Mouse (Mus musculus): ENCODE data around the gene 2010111I01Rik.

DNA sequence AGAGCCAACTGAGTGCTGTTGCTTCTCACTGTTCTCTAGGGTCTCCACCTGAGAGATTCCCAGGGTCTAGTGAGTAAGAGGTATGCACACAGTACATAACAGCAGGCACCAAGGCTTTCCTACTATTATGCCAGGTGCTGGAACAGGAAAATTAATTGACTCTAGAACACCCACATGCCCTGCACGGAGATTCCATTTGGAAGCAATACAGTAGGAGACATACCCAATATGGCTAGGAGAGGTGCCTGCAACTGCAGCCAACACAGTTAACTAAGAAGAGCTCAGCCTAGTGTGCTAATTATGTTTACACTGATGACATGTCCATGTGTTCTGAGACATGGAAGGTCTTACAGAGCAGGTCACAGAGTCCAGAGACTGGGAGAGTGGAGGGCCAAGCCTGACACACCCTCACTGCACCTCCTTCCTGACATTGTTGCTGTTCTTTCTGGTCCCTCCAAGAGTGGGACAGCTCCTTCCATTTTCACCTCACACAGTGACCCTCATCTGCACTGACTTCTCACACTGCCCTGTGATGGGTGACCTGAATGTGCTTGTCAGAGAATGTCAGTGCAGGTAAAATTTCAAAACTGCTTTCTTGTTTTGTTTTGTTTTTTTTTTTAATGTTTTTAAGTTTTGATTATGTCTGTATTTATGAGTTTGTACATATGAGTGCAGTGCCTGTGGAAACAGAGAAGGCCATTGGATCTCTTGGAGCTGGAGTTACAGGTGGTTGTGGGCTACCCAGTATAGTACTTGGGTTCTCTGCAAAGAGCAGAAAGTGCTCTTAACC lies 297.7 kb downstream of the 2010111I01Rik start:
- TF ChIP-seq CTCF (IDR thresholded peaks at IDR 0.05; ENCODE audit: low read depth, low read length) (no peak), POLR2A (IDR thresholded peaks at IDR 0.05; ENCODE audit: borderline replicate concordance, low read depth, low read length) (no peak)

Data from bone marrow macrophage, adult 2 months (primary cell).